Mouse (Mus musculus) kidney, embryonic 15.5 days (tissue): ENCODE data around the gene Mtrex. TPM values are rescaled to one million over a fixed set of nuclear protein-coding genes. Genes with fewer than 3 reads are reported as not detected.

Experiments
- ATAC-seq: fragments of 200-750 bp; cut with Nextera tagmentation; replicated peaks from 2 replicates; pipeline ENCODE4 v1.8.0; 2017; ENCODE audit warnings: moderate TSS enrichment; ENCODE audit not compliant: low FRiP score
- H3K27ac ChIP-seq: fragments of 300-500 bp; sonication (generic); 2 replicates; pipeline ENCODE4 v1.5.1; 2015; ENCODE audit warnings: mild to moderate bottlenecking, inconsistent platforms
- H3K27me3 ChIP-seq: fragments of 300-500 bp; sonication (generic); 2 replicates; pipeline ENCODE4 v1.6.1; 2015; ENCODE audit warnings: inconsistent platforms
- H3K36me3 ChIP-seq: fragments of 300-500 bp; sonication (generic); 2 replicates; pipeline ENCODE4 v1.6.1; 2015; ENCODE audit warnings: inconsistent platforms
- H3K4me1 ChIP-seq: fragments of 300-500 bp; sonication (generic); 2 replicates; pipeline ENCODE4 v1.6.1; 2015; ENCODE audit warnings: inconsistent platforms
- H3K4me2 ChIP-seq: fragments of 300-500 bp; sonication (generic); 2 replicates; pipeline ENCODE4 v1.6.1; 2015; ENCODE audit warnings: moderate library complexity, mild to moderate bottlenecking, inconsistent platforms
- H3K4me3 ChIP-seq: fragments of 300-500 bp; sonication (generic); replicated peaks from 2 replicates; pipeline ENCODE4 v1.5.1; 2015; ENCODE audit warnings: mild to moderate bottlenecking, inconsistent platforms
- H3K9ac ChIP-seq: fragments of 300-500 bp; sonication (generic); 2 replicates; pipeline ENCODE4 v1.6.1; 2015; ENCODE audit warnings: mild to moderate bottlenecking, inconsistent platforms
- H3K9me3 ChIP-seq: fragments of 300-500 bp; sonication (generic); replicated peaks from 2 replicates; pipeline ENCODE4 v1.6.1; 2016; ENCODE audit warnings: inconsistent platforms
- WGBS: fragments of 180-500 bp; shearing (Covaris S2); methylation state at CpG from one replicate; pipeline ENCODE4 v1.1.7; 2015; ENCODE audit warnings: mixed read lengths; 5-methylcytosine and 5-hydroxymethylcytosine counted together
- polyA plus RNA-seq: library from polyadenylated mRNA; unstranded; fragments of >200 nt; fragmentation: Nextera tagmentation; extraction: Ambion mirVana; gene quantifications from 2 replicates; pipeline ENCODE4 v1.2.1, GENCODE M21; 2015

Mtrex gene
- polyA plus RNA-seq, 1 experiment from 2014 or later = 78.2 TPM

DNA sequence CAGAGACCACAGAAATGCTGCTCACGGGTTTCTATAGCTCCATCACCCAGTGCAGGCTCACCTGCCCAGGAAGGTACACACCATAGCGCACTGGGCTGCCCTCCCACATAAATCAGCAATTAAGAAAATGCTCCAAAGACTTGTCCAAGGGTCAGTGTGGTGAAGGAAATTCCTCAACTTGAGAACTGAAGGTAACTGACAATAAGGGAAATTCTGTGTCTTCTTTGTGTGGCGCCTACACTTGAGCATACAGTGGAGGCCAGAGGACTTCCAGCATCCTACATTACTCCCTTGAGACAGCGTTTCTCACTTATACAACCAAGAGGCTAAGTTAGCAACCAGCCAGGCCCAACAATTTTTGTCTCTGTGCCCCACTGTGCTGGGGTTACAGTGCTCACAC, 1.2 kb downstream of the Mtrex start:
- WGBS = 71% methylated on average over 4 of the region's 4 CpGs
- Histone ChIP-seq H3K4me2 (peak overlapping the region; percentile 65), H3K4me3 (peak overlapping the region; percentile 71), H3K4me1 (peaks cover 24% of the 10 kb centered on the region), H3K9ac (peak overlapping the region; percentile 81), H3K27ac (no peak overlapping the region), H3K36me3 (peaks cover 9% of the 10 kb centered on the region), H3K9me3 (no peaks in the 10 kb centered on the region), H3K27me3 (no peaks in the 10 kb centered on the region)
- ATAC-seq = no peak

DNA sequence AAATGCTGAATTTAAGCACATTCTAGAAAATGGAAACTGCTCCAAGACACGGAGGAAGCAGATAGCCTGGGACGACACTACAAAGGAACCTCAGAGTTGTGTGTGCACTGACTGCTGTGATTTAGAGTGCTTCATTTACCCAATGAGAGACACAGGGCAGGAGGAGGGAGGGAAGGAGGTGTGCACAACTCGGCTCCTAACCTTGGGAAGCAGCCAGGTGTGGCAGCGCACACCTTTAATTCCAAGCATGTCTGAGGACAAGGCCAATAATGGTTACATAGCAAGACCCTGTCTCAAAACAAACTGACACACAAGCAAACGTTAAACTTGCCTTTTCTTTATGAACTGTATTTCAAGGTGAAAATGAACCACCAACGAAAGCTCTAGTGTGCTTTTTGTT, 1.9 kb downstream of the Mtrex start:
- no peak for ATAC-seq
- H3K4me1 ChIP-seq = peaks cover 24% of the 10 kb centered on the region
- H3K4me2 ChIP-seq = peak overlapping the region; percentile 65; the same call in 1 of the 2 replicates
- H3K27ac ChIP-seq = no peak overlapping the region
- no peaks in the 10 kb centered on the region for H3K27me3 ChIP-seq
- peaks cover 5% of the 10 kb centered on the region for H3K36me3 ChIP-seq
- H3K9ac ChIP-seq = no peak overlapping the region
- H3K9me3 ChIP-seq = no peaks in the 10 kb centered on the region
- 69% methylated on average over 6 of the region's 6 CpGs for WGBS
- H3K4me3 ChIP-seq = 0 out of 2 replicates have a peak overlapping the region, but pooled peaks have one; percentile 6

DNA sequence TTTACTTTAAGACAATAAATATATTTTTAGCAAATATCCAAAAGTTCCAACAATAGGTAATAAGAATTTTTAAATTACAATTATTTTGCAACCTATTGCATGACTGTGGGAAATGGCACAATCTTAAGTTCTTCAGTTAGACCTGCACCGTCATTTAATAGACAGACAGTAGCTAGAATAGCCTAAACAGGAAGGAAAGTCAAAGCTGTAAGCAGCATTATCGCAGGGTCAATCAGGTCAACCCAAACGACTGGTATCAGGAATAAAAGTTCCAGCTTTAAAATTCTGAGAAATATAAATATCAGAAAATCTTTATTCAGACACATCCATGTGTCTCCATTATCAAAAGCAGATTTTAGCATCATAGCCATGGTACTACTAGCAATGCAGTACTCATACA, 6.3 kb downstream of the Mtrex start:
- peaks cover 10% of the 10 kb centered on the region for H3K4me1 ChIP-seq
- H3K27me3 ChIP-seq = no peaks in the 10 kb centered on the region
- no peak overlapping the region for H3K4me3 ChIP-seq
- no peaks in the 10 kb centered on the region for H3K9me3 ChIP-seq
- WGBS = 83% methylated on average over 3 of the region's 3 CpGs
- H3K27ac ChIP-seq = no peak overlapping the region
- H3K4me2 ChIP-seq = no peak overlapping the region
- ATAC-seq = no peak
- H3K36me3 ChIP-seq = peaks cover 41% of the 10 kb centered on the region
- no peak overlapping the region for H3K9ac ChIP-seq

DNA sequence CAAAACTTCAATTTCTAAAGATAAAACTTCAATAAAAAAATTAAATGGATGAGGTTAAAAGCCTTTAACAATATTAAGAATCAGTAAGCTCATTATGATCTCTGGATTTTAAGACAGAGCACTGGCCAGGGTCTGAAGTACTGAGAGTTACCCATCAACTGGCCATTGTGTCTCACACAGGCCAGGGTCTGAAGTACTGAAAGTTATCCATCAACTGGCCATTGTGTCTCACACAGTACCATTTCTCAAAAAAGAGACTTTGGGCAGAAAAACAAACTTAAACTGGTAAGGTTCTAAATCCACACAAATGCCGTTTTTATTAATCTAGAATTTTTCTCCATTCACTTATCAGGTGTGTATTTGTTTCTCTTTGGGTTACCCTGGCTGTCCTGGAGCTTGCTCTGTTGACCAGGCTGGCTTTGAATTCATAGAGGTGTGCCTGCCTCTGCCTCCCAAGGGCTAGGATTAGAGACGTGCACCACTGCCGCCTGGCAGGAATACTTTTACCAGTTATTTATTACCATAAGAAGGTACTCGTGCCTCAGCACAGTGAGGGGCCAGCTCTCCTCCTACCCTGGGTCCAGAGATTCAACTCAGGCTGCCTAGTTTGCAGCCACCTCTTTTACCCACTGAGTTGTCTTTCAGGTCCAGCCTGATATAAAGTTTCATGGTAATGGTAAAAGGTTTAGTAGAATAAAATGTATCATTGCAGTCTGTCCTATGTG, 7.9 kb downstream of the Mtrex start:
- H3K4me3 ChIP-seq = no peak overlapping the region
- no peaks in the 10 kb centered on the region for H3K27me3 ChIP-seq
- ATAC-seq = no peak
- 82% methylated on average over 4 of the region's 4 CpGs for WGBS
- H3K36me3 ChIP-seq = peaks cover 50% of the 10 kb centered on the region
- H3K27ac ChIP-seq = no peak overlapping the region
- no peaks in the 10 kb centered on the region for H3K4me1 ChIP-seq
- no peak overlapping the region for H3K9ac ChIP-seq
- H3K9me3 ChIP-seq = no peaks in the 10 kb centered on the region
- H3K4me2 ChIP-seq = no peak overlapping the region

DNA sequence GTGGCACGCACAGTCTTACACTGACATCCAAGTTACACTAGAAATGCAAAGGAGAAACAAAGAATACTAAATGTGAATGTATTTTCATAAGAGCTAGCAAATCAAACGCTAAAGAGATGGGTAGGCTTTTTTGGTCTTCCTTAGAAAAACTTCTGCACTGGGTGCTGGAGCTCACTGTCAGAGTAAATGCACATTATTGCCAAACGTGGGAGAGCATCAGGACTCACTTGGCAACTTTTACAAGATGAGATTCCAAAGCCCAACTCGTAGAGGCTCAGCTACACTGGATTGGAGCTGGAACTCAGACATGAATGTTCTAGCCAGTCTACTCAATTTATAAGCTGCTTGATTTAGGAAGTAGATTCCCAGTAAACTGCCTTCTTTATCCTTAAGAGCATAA, 16.8 kb downstream of the Mtrex start:
- H3K4me1 ChIP-seq = no peaks in the 10 kb centered on the region
- H3K27ac ChIP-seq = no peak overlapping the region
- H3K9ac ChIP-seq = no peak overlapping the region
- no peak for ATAC-seq
- H3K27me3 ChIP-seq = no peaks in the 10 kb centered on the region
- H3K36me3 ChIP-seq = peaks cover 73% of the 10 kb centered on the region
- WGBS = 89% methylated on average over 4 of the region's 4 CpGs
- no peak overlapping the region for H3K4me2 ChIP-seq
- H3K9me3 ChIP-seq = no peaks in the 10 kb centered on the region
- H3K4me3 ChIP-seq = no peak overlapping the region

DNA sequence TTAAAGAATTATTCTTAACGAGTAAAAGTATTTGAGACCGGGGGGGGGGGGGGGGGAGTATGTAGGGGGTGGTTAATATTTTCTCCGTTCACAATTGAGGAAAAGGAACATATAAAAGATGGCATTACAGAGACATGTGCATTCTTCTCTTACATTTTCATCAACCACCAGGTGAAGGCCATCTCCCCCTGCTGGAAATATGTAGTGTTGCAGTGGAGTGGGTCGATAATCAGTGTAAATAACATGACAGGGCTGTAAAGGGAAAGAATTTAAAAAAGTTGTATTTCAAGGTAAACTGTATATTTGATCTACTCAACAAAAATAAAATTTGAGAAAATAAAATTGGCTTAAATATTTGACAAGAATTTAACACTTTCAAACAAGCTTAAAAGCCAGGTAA, 17.5 kb downstream of the Mtrex start:
- no peak overlapping the region for H3K4me3 ChIP-seq
- H3K27ac ChIP-seq = no peak overlapping the region
- H3K4me2 ChIP-seq = no peak overlapping the region
- H3K4me1 ChIP-seq = no peaks in the 10 kb centered on the region
- no peaks in the 10 kb centered on the region for H3K27me3 ChIP-seq
- ATAC-seq = no peak
- no peak overlapping the region for H3K9ac ChIP-seq
- H3K9me3 ChIP-seq = no peaks in the 10 kb centered on the region
- 59% methylated on average over 4 of the region's 4 CpGs for WGBS
- H3K36me3 ChIP-seq = peaks cover 77% of the 10 kb centered on the region

DNA sequence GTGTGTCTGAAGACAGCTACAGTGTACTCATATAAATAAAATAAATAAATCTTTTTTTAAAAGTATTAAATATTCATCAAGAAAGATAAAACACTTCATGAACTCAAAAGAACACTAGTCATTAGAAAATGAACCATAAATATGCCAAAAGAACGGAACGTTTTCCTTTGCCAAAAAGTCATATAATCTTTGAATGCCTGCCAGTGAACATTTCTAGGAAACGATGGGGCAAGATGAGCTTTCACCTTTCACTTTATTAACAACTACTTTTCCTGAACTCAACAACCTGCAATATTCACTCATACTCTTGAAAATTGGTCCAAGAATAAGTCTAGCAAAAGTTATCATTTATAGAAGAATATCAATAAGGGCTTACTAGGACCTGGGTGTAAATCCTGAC, 25.0 kb downstream of the Mtrex start:
- Histone ChIP-seq H3K4me3 (no peak overlapping the region), H3K9ac (no peak overlapping the region), H3K4me1 (no peaks in the 10 kb centered on the region), H3K4me2 (no peak overlapping the region), H3K27me3 (no peaks in the 10 kb centered on the region), H3K9me3 (no peaks in the 10 kb centered on the region), H3K27ac (no peak overlapping the region), H3K36me3 (peaks cover 84% of the 10 kb centered on the region)
- 70% methylated on average over 3 of the region's 3 CpGs for WGBS
- ATAC-seq = no peak

DNA sequence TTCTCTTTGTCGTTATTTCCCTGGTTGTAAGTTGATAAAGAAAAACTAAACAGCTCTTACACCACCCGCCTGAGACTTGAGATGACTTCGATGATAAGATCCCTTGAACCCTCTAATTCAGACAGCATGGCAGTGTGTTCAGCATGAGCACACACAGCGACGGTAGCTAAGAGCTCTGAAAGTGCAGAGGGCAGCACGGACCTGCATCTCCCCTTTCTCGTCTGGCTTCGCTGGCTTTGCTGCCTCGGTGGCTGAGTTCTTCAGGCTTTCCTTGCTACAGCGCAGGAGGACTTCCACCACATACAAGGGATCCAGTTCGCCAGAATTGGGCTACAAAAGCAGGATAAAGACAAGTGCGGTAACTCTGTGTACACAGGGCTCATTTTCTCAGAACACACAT, 40.0 kb downstream of the Mtrex start:
- 61% methylated on average over 12 of the region's 12 CpGs for WGBS
- no peak overlapping the region for H3K4me2 ChIP-seq
- H3K27ac ChIP-seq = no peak overlapping the region
- 0 out of 2 replicates have a peak, but pooled peaks have one; percentile 46 for ATAC-seq
- H3K9ac ChIP-seq = no peak overlapping the region
- no peaks in the 10 kb centered on the region for H3K4me1 ChIP-seq
- H3K36me3 ChIP-seq = peaks cover 86% of the 10 kb centered on the region
- no peaks in the 10 kb centered on the region for H3K9me3 ChIP-seq
- H3K27me3 ChIP-seq = no peaks in the 10 kb centered on the region
- H3K4me3 ChIP-seq = no peak overlapping the region

DNA sequence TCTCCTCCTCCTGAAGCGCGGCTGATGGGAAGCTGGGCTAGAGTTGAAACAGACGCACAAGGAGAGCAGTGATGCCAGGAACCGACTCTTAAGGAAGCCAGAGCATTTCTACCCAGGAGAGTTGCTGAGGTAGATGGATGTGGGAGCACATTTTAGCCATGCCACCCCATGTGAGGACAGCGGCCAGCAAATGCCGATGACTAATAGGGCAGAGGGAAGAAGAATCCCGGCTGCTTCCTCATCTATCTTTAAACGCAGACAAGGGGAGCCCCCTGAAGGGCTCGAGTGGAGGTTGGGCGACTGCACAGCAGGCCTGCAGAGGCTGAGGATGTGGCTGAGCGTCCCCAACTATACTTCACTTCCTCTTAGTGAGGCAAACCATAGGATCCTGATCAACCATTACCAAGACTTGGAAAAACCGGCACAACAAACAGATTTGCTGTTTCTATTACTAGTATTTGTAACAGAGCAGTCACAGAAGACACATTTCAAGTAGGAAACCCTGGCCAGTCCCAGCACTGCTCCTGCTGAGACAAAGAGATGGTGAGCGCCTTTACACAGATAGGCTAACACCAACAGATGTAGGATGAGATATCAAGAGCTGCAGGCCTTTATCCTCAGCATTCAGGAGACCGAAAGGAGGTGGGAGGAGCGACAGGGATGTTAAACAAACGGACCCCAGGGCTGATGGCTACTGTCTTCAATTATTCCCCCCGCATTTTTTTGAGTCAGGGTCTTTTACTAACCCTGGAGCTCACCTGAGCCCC, 55.5 kb downstream of the Mtrex start:
- Histone ChIP-seq H3K27ac (no peak overlapping the region), H3K4me2 (no peak overlapping the region), H3K36me3 (peaks cover 91% of the 10 kb centered on the region), H3K9me3 (no peaks in the 10 kb centered on the region), H3K4me3 (no peak overlapping the region), H3K4me1 (peaks cover 3% of the 10 kb centered on the region; the same call in 1 of the 2 replicates), H3K9ac (no peak overlapping the region), H3K27me3 (no peaks in the 10 kb centered on the region)
- WGBS = 83% methylated on average over 17 of the region's 17 CpGs
- ATAC-seq = no peak

DNA sequence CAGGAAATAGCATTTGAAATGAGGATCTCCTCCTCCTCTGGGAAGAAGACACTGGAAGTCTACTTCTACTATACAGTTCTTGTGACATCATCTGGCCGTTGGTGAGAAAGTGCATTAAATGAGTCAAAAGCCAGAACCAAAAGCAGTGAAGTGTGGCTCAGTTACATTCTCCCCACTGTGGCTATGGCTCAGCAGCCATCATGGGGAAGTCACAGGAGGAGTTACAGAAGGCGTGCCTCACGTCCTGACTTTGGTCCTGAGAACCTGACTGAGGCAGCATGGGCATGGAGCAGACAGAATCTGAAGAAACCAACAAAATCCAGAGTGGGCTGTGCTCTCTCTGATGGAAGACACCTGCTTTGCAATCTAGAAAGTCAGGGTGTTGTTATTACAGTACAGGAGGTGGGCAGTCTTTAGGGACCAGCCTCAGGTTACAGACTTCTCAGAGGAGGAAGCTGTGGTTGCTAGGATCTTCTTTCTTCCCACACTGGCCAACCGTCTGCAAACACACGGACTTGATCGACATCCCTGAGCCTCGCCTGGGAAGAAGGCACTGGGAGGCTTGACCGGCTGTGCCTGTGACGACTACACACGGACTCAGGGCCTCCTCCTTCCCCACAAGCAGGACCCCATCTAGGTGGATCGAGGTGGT, 57.0 kb downstream of the Mtrex start:
- peak; percentile 87 for ATAC-seq
- WGBS = 55% methylated on average over 11 of the region's 11 CpGs
- peaks cover 96% of the 10 kb centered on the region for H3K36me3 ChIP-seq

DNA sequence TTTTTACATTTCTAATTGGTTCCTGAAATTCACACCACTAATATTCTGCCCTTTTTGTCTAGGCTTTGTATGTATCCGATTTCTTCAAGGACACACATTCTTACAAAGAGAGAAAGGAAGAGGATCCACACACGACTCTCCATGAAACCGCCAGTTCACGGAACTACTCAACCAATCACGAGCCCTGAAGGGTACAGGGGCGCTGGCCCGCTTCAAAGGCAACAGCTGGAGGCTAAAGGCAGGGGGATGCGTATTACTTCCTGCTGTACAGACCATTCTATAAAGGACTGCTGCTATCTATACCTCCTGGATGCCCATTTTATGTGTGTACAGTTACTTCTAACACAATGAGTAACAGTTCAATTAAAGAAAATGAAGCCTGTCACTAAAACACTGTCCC, 59.8 kb downstream of the Mtrex start:
- no peaks in the 10 kb centered on the region for H3K9me3 ChIP-seq
- H3K4me3 ChIP-seq = no peak overlapping the region
- no peak overlapping the region for H3K9ac ChIP-seq
- H3K27ac ChIP-seq = no peak overlapping the region
- ATAC-seq = no peak
- peaks cover 5% of the 10 kb centered on the region; the same call in 1 of the 2 replicates for H3K4me1 ChIP-seq
- peaks cover 92% of the 10 kb centered on the region for H3K36me3 ChIP-seq
- H3K4me2 ChIP-seq = no peak overlapping the region
- no peaks in the 10 kb centered on the region for H3K27me3 ChIP-seq
- WGBS = 85% methylated on average over 8 of the region's 8 CpGs

More for the DNA sequence above, 57.0 kb downstream of the Mtrex start:
- no peaks in the 10 kb centered on the region for H3K9me3 ChIP-seq
- H3K4me2 ChIP-seq = no peak overlapping the region
- H3K9ac ChIP-seq = no peak overlapping the region
- H3K4me1 ChIP-seq = peaks cover 3% of the 10 kb centered on the region; the same call in 1 of the 2 replicates
- no peaks in the 10 kb centered on the region for H3K27me3 ChIP-seq
- peak overlapping the region; percentile 54 for H3K27ac ChIP-seq
- H3K4me3 ChIP-seq = no peak overlapping the region

DNA sequence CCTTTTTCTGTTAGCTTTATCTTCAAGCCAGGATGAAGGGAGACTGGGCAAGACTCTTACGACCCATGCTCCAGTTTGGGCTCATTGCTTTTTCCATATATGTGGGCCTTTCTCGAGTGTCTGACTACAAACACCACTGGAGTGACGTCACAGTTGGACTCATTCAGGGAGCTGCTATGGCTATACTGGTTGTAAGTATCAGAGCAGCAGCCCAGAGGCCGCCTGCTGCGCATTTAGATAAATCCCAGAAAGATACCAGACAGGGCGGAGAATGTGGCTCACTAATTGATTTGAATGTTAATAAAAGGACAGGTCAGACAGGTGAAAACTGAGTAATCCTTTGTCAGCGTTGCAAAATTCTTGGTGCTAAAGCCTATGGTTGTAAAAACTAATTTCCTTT, 60.4 kb downstream of the Mtrex start:
- Histone ChIP-seq H3K4me2 (no peak overlapping the region), H3K27me3 (no peaks in the 10 kb centered on the region), H3K4me3 (no peak overlapping the region), H3K9ac (no peak overlapping the region), H3K9me3 (no peaks in the 10 kb centered on the region), H3K4me1 (peaks cover 7% of the 10 kb centered on the region; the same call in 1 of the 2 replicates), H3K27ac (no peak overlapping the region), H3K36me3 (peaks cover 89% of the 10 kb centered on the region)
- WGBS = 89% methylated on average over 7 of the region's 7 CpGs
- no peak for ATAC-seq
